Mouse (Mus musculus) testis, adult 2 months (tissue): Measurements from ENCODE around the gene Mfng.

Experiments
- CTCF ChIP-seq: fragments of 200-500 bp; IDR thresholded peaks from 2 replicates; pipeline ENCODE4 v1.5.1; 2012; ENCODE audit warnings: low read depth, mild to moderate bottlenecking, inconsistent platforms, low read length, moderate library complexity; ENCODE audit not compliant: control insufficient read depth, insufficient read depth, insufficient replicate concordance
- POLR2A ChIP-seq: fragments of 200-500 bp; IDR thresholded peaks from 2 replicates; pipeline ENCODE4 v1.6.1; 2012; ENCODE audit warnings: low read depth, mild to moderate bottlenecking, inconsistent platforms, low read length, moderate library complexity; ENCODE audit not compliant: control insufficient read depth

- no peak for TF ChIP-seq CTCF
- TF ChIP-seq POLR2A = no peak
Measured at GRCm38 (mm10) chr15:78808980-78809379, 35.7 kb upstream of the Mfng start.
